Mouse (Mus musculus) ES-Bruce4 (cell line): ENCODE measurements around the gene Stxbp5.

Experiments
- CTCF ChIP-seq: IDR thresholded peaks from one replicate; pipeline ENCODE4 v1.8.1; 2011; ENCODE audit warnings: low read depth, low read length
- POLR2A ChIP-seq: IDR thresholded peaks from one replicate; pipeline ENCODE4 v1.8.1; 2011; ENCODE audit warnings: low read length; ENCODE audit not compliant: insufficient read depth

- no peak for TF ChIP-seq CTCF
- TF ChIP-seq POLR2A: no peak
Observed at GRCm38 (mm10) chr10:9718086-9718485, 182.8 kb downstream of the Stxbp5 start.
